Mouse (Mus musculus) layer of hippocampus, adult 9-10 months (tissue): ENCODE measurements at regions not wholly inside any gene's neighbourhood (a gene's known extent, or its start where the extent isn't known, plus 50 kb on each side); places are given as distances from the start of the nearest gene placed in this dataset.

Experiments
- DNase-seq: peaks from one replicate; pipeline ENCODE4 v3.0.0; 2022; ENCODE audit warnings: low spot score

DNA sequence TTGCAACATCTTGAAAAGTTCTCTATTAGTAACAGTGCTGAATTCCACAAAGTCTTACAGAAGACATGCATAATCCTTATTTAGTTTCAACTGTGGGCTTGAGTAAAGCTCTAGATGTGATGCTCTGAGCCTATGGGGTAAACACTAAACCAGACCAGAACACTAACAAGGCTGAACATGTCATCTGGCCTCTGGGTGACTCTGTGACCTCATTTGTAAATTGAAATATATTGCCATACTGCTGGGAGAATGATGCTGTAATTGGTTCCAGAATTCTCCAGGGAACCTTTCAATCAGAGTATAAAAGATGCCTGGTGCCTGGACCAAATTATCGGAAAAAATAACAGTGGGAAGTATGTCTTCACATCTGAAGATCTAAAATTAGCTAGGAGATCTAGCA, 309.9 kb upstream of the Megf9 start:
- no peak for DNase-seq

- no peak for DNase-seq
These were observed 276.1 kb upstream of the Megf9 start for GRCm38 (mm10) chr4:70810956-70811316.

GRCm38 (mm10) chr4:70810311-70810955, 275.6 kb upstream of the Megf9 start:
- no peak for DNase-seq

GRCm38 (mm10) chr4:70804925-70805342, 270.1 kb upstream of the Megf9 start:
- no peak for DNase-seq

DNA sequence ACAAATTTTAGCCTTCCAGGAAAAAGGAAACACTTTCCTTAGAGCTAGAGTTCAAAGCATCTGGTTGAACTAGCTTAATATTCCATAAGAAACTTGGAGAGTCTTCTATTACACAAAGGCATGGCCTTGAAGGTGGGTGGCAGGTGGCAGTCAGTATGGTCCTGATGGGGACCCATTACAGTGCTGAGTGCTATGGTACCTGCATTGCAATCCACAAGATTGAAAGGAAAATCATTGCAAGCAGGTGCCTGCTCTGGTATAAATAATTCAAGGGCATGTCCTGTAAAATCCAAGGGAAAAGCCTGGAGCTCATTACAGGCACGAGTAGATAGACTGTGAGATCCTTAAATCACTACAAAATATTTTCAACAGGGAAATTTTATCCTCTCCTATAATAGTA, 263.7 kb upstream of the Megf9 start:
- no peak for DNase-seq

GRCm38 (mm10) chr4:70797935-70798334, 263.1 kb upstream of the Megf9 start:
- DNase-seq, result no peak

- no peak for DNase-seq
These were observed 248.7 kb upstream of the Megf9 start for GRCm38 (mm10) chr4:70783487-70783886.

DNA sequence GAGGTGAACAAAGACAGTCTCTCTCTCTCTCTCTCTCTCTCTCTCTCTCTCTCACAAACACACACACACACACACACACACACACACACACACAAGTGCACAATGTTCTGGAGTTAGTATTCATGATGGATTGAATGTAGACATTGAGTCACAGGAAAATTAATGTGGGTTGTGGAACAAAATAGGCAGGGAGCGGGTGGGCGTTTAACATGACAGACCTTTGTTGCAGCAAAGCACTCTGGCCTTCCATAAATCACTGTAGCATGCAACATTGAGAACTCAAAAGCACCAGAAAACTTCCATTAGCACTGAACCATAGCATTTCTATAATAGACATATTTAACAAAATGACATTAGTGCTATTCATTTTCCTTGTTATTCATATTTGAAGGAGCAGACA, 246.8 kb upstream of the Megf9 start:
- DNase-seq, result peak; percentile 31

- DNase-seq, result no peak
These were observed 241.5 kb upstream of the Megf9 start for GRCm38 (mm10) chr4:70776273-70776672.

- peak; percentile 68 for DNase-seq
These were observed 208.6 kb upstream of the Megf9 start for GRCm38 (mm10) chr4:70743425-70743824.

- DNase-seq, result no peak
These were observed 207.2 kb upstream of the Megf9 start for GRCm38 (mm10) chr4:70742002-70742401.

GRCm38 (mm10) chr4:70741121-70741520, 206.3 kb upstream of the Megf9 start:
- DNase-seq, result no peak

DNA sequence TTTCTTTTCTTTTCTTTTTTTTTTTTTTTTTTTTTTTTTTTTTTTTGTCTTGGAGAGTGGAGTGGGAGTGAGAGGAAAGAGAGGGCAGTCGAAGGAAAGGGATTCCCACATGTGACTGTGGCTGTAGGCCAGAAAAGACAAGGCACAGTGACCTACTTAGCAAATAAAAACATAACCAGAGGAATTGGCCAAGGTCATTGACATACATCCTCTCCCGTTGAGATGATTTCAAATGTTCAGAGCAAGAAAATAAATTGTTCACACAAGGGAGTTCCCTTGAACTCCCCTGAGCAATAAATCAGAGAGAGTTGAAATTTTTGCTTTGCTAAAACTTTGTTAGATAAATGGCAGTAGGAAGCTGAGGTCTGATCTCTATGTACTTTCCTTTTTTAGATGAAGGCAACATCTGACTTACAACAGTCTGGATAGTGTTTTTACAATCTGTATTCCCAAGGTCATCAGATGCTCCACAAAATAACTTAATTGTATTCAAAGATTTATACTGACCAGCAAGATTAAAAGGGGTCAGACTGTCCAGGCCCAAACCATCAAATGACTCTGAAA, 174.4 kb upstream of the Megf9 start:
- DNase-seq, result no peak

- DNase-seq, result no peak
These were observed 170.4 kb upstream of the Megf9 start for GRCm38 (mm10) chr4:70705128-70705752.

DNA sequence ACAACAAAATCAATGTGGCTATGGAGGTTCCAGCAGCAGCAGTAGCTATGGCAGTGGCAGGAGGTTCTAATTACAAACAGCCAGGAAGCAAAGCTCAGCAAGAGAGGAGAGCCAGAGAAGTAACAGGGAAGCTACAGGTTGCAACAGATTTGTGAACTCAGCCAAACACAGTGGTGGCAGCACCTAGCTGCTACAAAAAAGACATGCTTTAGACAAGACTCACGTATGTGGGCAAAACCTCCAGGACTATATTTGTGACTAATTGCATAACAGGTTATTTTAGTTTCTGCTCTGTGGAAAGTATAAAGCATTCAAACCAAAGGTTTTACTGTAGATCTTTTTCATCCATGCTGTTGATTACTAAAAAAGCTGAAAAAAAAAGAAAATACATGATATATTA, 166.1 kb upstream of the Megf9 start:
- no peak for DNase-seq

GRCm38 (mm10) chr4:70664181-70664580, 129.4 kb upstream of the Megf9 start:
- DNase-seq, result no peak

DNA sequence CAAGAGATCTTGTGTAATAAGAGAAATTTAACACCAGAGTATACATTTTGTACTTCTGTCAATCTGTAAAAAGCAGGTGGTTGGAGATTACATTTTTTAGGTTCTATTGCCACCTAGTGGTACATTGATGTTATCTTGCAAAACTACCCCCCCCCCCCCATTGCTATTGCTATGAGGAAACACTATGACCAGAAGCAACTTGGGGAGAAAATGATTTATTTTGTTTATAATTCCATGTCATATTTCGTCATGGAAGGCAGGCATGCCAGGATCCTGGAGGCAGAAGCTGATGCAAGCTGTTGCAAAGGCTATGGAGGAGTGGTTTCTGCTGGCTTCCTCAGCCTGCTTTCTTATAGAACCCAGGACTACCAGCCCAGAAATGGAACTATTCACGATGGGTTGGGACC, 86.6 kb upstream of the Megf9 start:
- DNase-seq, result no peak

- DNase-seq, result peak; percentile 27
These were observed 85.0 kb upstream of the Megf9 start for GRCm38 (mm10) chr4:70619636-70620287.

GRCm38 (mm10) chr4:70615794-70616193, 81.0 kb upstream of the Megf9 start:
- no peak for DNase-seq

GRCm38 (mm10) chr4:70614411-70614810, 79.6 kb upstream of the Megf9 start:
- DNase-seq, result no peak

DNA sequence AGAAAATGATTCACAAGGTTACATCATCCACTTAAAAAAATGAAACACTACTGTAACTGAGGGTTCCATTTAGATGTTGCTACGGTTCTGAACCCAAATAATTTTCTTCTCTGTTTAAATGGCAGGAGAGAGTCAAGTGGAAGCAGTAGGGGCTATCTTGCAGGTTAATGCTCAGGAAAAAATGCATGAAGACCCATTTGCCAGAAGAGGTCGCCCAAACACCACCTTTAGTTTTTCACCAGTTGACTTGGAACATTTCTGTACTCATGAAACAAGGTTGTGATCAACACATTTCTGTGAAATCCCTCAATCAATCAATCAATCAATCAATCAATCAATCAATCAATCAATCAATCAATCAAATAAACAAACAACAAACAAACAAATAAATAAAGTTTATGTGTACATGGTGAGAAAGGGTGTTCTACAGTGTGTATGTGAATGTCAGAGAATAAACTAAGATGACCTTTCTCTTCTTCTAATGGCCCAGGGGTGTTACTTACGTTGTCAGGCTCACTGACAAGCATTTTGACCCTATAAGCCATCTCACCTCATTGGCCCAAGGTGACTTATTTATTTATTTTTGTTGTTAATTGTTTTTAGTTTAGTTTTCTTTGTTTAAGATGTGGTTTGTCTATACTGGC, 68.5 kb upstream of the Megf9 start:
- no peak for DNase-seq

- DNase-seq, result no peak
These were observed 66.5 kb upstream of the Megf9 start for GRCm38 (mm10) chr4:70601301-70601700.
